10 mouse cellular contexts compared by ENCODE assay signal in genomic region chr4:84786583-84786982, GRCm38 (mm10).
DNase-seq lines count a peak whose midpoint lies in the region.
"Had no signal": no experiment of that assay in that cellular context is flagged by ENCODE, and none has a peak within 500 bp of the region (broad histone marks: within the 10 kb centered on the region; RNA-seq: fewer than 3 reads in every experiment).

No protein-coding gene starts in this region.

- intact Hi-C loops in heart, postnatal 25 days (cut with DNase I), result no loop called here
- intact Hi-C loops in gastrocnemius, postnatal 14 days (cut with DNase I; ENCODE audit: low total_unique reads), result no loop called here

- DNase-seq in heart, adult 11 months, result peak; percentile 93
- DNase-seq in heart, postnatal 25 days (ENCODE audit: low spot score), result no peak
- DNase-seq in urinary bladder, postnatal 36 days (ENCODE audit: low spot score in 2 of 2), result peak; percentile 3 to 6
- no peak for DNase-seq in urinary bladder, postnatal 25 days (ENCODE audit: low spot score)
- DNase-seq in gastrocnemius, postnatal 14 days, result peak; percentile 43
- DNase-seq in right cerebral cortex, adult 18-20 months, result no peak
- DNase-seq in layer of hippocampus, postnatal 36 days, result no peak
- no peak for DNase-seq in layer of hippocampus, adult 11-12 months (ENCODE audit: low spot score)
- DNase-seq: lung, adult 2 months; thymus, postnatal 14 days had no signal

Comparison
In these comparisons a context has a peak if more than half of its experiments do, and no peak if none do; other contexts are left out.
1. DNase-seq: peak in heart, adult 11 months (single experiment), urinary bladder, postnatal 36 days (2 of 2) and gastrocnemius, postnatal 14 days (single experiment); none in heart, postnatal 25 days (single experiment), urinary bladder, postnatal 25 days (single experiment), right cerebral cortex, adult 18-20 months (single experiment), layer of hippocampus, postnatal 36 days (0 of 2) and layer of hippocampus, adult 11-12 months (single experiment).